Mouse (Mus musculus) testis, adult 2 months (tissue): ENCODE results near the gene Pcgf6. TPM values are rescaled to one million over a fixed set of nuclear protein-coding genes. Genes with fewer than 3 reads are reported as not detected.

Experiments
- H3K27ac ChIP-seq: fragments of 200-500 bp; 2 replicates; pipeline ENCODE4 v1.5.1; 2012; ENCODE audit warnings: low read depth, low read length; ENCODE audit not compliant: control insufficient read depth, insufficient read depth
- H3K27me3 ChIP-seq: fragments of 200-500 bp; 2 replicates; pipeline ENCODE4 v1.6.1; 2012; ENCODE audit warnings: mild to moderate bottlenecking, low read length, moderate library complexity; ENCODE audit not compliant: control insufficient read depth, insufficient read depth
- H3K36me3 ChIP-seq: fragments of 200-500 bp; 2 replicates; pipeline ENCODE4 v1.6.1; 2012; ENCODE audit warnings: mild to moderate bottlenecking, low read length; ENCODE audit not compliant: control insufficient read depth, insufficient read depth
- H3K4me1 ChIP-seq: fragments of 200-500 bp; 2 replicates; pipeline ENCODE4 v1.6.1; 2012; ENCODE audit warnings: low read length; ENCODE audit not compliant: control insufficient read depth, insufficient read depth
- H3K4me3 ChIP-seq: fragments of 200-500 bp; 2 replicates; pipeline ENCODE4 v1.5.1; 2012; ENCODE audit warnings: low read depth, mild to moderate bottlenecking, low read length, moderate library complexity, mixed read lengths; ENCODE audit not compliant: control insufficient read depth
- CTCF ChIP-seq: fragments of 200-500 bp; IDR thresholded peaks from 2 replicates; pipeline ENCODE4 v1.5.1; 2012; ENCODE audit warnings: low read depth, mild to moderate bottlenecking, inconsistent platforms, low read length, moderate library complexity; ENCODE audit not compliant: control insufficient read depth, insufficient read depth, insufficient replicate concordance
- POLR2A ChIP-seq: fragments of 200-500 bp; IDR thresholded peaks from 2 replicates; pipeline ENCODE4 v1.6.1; 2012; ENCODE audit warnings: low read depth, mild to moderate bottlenecking, inconsistent platforms, low read length, moderate library complexity; ENCODE audit not compliant: control insufficient read depth
- polyA plus RNA-seq: library from polyadenylated mRNA; depleted of rRNA; stranded (reverse); fragments of >200 nt; gene quantifications from 2 replicates; pipeline ENCODE4 v1.2.3, GENCODE M21; 2012

Pcgf6 gene
- polyA plus RNA-seq, 1 experiment = 31.9 TPM

GRCm38 (mm10) chr19:47065860-47066259, 15.2 kb upstream of the Pcgf6 start:
- H3K27ac ChIP-seq = no peak overlapping the region
- H3K4me1 ChIP-seq = peaks cover 2% of the 10 kb centered on the region; the same call in 1 of the 2 replicates
- no peaks in the 10 kb centered on the region for H3K36me3 ChIP-seq
- no peaks in the 10 kb centered on the region for H3K27me3 ChIP-seq
- no peak for TF ChIP-seq POLR2A
- TF ChIP-seq CTCF = no peak
- no peak overlapping the region for H3K4me3 ChIP-seq

DNA sequence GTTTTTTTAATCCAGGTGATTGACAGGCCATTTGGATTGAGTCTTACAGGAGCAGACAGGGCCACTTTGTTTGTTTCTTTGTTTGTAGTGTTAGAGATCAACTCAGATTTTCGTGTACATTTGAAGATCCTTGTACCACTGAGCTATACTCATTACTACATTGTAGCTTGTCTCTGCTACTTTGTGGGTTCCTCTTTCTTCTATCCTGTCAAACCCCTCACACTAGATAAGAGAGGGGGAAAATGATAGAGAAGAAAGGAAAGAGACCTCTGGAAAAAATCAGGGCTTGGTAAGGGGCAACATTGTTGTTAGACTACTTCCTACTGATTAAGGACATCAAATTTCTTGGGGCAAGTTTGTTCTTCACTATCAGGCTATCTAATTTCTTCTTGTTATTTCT, 7.0 kb upstream of the Pcgf6 start:
- Histone ChIP-seq H3K27ac (no peak overlapping the region), H3K4me3 (no peak overlapping the region), H3K36me3 (no peaks in the 10 kb centered on the region), H3K27me3 (no peaks in the 10 kb centered on the region), H3K4me1 (no peaks in the 10 kb centered on the region)
- no peak for TF ChIP-seq CTCF
- no peak for TF ChIP-seq POLR2A

GRCm38 (mm10) chr19:47053471-47053870, 2.8 kb upstream of the Pcgf6 start:
- no peaks in the 10 kb centered on the region for H3K36me3 ChIP-seq
- TF ChIP-seq POLR2A = no peak
- no peak for TF ChIP-seq CTCF
- no peaks in the 10 kb centered on the region for H3K27me3 ChIP-seq
- H3K4me1 ChIP-seq = peaks cover 3% of the 10 kb centered on the region
- H3K27ac ChIP-seq = no peak overlapping the region
- H3K4me3 ChIP-seq = no peak overlapping the region

DNA sequence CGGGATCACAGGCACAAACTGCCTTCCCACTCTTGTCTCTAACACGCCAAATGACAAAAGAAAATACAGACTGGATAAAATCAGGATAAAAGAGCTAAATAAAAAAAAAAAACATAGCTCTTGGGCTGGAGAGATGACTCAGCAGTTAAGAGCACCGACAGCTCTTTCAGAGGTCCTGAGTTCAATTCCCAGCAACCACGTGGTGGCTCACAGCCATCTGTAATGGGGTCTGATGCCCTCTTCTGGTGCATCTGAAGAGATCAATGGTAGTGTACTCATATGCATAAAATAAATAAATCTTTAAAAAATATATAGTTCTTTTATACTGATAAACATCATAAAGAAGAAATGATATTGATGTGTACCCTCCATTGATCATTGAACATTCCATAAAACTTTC, 2.2 kb upstream of the Pcgf6 start:
- Histone ChIP-seq H3K27ac (no peak overlapping the region), H3K36me3 (no peaks in the 10 kb centered on the region), H3K27me3 (no peaks in the 10 kb centered on the region), H3K4me1 (peaks cover 3% of the 10 kb centered on the region), H3K4me3 (no peak overlapping the region)
- TF ChIP-seq POLR2A (no peak), CTCF (no peak)

GRCm38 (mm10) chr19:47049840-47050239, 866 bp downstream of the Pcgf6 start:
- Histone ChIP-seq H3K27ac (peak overlapping the region; percentile 93; the same call in 1 of the 2 replicates), H3K4me1 (peaks cover 3% of the 10 kb centered on the region), H3K4me3 (peak overlapping the region; percentile 96), H3K27me3 (no peaks in the 10 kb centered on the region), H3K36me3 (peaks cover 2% of the 10 kb centered on the region; the same call in 1 of the 2 replicates)
- no peak for TF ChIP-seq CTCF
- TF ChIP-seq POLR2A = no peak

GRCm38 (mm10) chr19:47049061-47049460, 1.6 kb downstream of the Pcgf6 start:
- H3K4me3 ChIP-seq = peak overlapping the region; percentile 86
- H3K4me1 ChIP-seq = peaks cover 3% of the 10 kb centered on the region
- peaks cover 2% of the 10 kb centered on the region; the same call in 1 of the 2 replicates for H3K36me3 ChIP-seq

DNA sequence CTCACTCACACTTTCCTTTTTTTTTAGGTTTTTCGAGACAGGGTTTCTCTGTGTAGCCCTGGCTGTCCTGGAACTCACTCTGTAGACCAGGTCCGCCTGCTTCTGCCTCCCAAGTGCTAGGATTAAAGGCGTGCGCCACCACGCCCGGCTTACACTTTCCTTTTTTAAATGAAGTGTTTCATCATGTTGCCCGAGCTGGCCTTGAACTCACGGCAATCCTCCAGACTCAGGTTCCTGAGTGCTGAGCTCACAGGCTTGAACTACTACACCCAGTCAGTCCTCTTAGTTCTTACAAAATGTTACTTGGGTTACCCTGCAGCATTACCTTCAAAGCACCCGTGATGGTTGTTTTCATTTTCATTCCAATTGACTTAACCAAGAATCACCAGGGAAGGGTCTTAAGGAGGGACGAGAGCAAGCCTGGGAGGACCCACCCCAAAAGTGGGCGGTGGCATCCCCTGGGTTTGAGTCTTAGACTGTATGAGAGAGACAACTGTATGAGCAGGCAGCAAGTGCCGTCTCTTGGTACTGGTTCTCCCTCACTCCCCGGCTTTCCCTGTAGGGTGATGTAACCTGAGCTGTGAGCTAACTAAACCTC, 3.4 kb downstream of the Pcgf6 start:
- Histone ChIP-seq H3K27ac (no peak overlapping the region), H3K4me3 (peak overlapping the region; percentile 41)

More at GRCm38 (mm10) chr19:47049061-47049460, 1.6 kb downstream of the Pcgf6 start:
- no peak for TF ChIP-seq CTCF
- TF ChIP-seq POLR2A = no peak; the same call in 1 of the 2 replicates
- Histone ChIP-seq H3K27ac (peak overlapping the region; percentile 75), H3K27me3 (no peaks in the 10 kb centered on the region)

More for the DNA sequence above, 3.4 kb downstream of the Pcgf6 start:
- TF ChIP-seq CTCF = no peak
- TF ChIP-seq POLR2A = no peak
- Histone ChIP-seq H3K27me3 (no peaks in the 10 kb centered on the region), H3K36me3 (peaks cover 2% of the 10 kb centered on the region), H3K4me1 (peaks cover 3% of the 10 kb centered on the region)
